Mouse (Mus musculus) frontal cortex, adult 2 months (tissue): Measurements from ENCODE around the gene AY761185. TPM values are rescaled to one million over a fixed set of nuclear protein-coding genes. Genes with fewer than 3 reads are reported as not detected.
"Not testable (repeated sequence)": the region's sequence is repeated elsewhere in the genome, so short reads cannot be mapped to it uniquely, and the experiment has no call there.

ENCODE experiments used
- DNase-seq, 2 experiments: peaks; one replicate each; pipeline ENCODE4 v3.0.0; 2022; ENCODE audit warnings: low spot score in 1 of 2; ENCODE audit errors: extremely low spot score in 1 of 2
- polyA plus RNA-seq: library from polyadenylated mRNA; depleted of rRNA; stranded (reverse); fragments of >200 nt; gene quantifications from 2 replicates; pipeline ENCODE4 v1.2.3, GENCODE M21; 2012; rRNA removed

Gene AY761185
- not detected in 2 replicates for polyA plus RNA-seq

- no peak for DNase-seq
Observed at GRCm38 (mm10) chr8:20944610-20945009, at the start of gene AY761185. Gene AY761185 (minus strand): TSS chr8:20944710.

GRCm38 (mm10) chr8:20994042-20994441 is 49.5 kb upstream of the AY761185 start:
- not testable (repeated sequence) for DNase-seq

DNA sequence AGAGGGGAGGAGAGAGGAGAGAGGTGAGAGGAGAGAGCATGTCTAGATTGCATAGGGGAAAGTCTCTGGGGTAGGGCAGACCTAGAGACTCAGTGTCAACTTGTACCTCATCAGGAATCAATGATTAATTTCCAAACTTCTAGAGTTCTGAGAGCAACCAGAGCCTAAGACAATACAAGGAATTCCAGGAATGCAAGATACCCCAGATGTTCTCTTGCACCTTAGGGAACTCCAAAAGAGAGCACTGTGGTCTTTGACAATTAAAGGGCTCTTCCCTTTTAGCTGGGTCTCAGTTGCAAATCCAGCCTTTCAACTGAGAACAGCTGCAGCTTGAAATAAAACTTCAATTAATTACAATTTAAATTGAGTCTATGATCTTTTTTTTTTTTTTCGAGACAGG is 35.3 kb upstream of the AY761185 start:
- DNase-seq = no peak

- no peak for DNase-seq
Observed at GRCm38 (mm10) chr8:20964531-20964930, 20.0 kb upstream of the AY761185 start.

GRCm38 (mm10) chr8:20921971-20922370 is 22.5 kb downstream of the AY761185 start, which contains the start of gene Gm6040:
Gene Gm6040 (minus strand): TSS chr8:20922071.
- peak in 1 of 2 experiments; percentile 2 for DNase-seq

DNA sequence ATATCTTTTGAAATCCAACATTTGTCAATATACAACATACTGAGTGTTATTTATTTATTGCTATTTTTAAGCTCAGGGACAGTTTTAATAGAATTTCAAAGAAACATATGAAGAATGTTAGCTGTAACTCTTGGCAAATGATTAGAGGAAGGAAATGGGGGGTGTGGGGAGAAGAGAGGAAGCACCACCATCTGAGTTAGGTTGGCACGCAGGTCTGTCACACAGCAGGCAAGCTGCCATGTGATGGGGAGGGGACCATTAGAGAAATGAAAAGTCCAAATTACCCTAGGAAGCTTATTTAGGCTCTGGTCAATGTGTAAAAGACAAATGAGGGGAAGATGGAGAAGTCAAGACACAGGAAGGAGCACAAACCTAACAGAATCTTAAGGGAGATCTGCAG is 32.2 kb downstream of the AY761185 start:
- DNase-seq = no peak

- no peak for DNase-seq
Observed at GRCm38 (mm10) chr8:20908256-20908655, 36.3 kb downstream of the AY761185 start.

DNA sequence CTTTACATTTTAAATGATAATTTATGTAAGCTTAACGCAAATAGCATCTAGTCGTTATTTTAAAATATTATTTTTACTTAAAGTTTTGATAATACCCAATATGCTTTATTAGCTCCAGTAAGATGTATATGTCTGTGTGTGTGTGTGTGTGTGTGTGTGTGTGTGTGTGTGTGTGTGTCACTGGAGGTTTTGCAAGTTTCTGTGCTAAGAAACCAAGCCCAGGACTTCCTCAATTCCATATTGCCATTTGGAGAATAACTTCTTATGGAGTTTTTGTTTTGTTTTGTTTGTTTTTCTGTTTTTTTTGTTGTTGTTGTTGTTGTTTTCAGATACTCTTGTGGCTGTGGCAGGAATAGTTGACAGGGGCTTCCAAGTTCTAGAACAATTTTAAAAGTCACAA is 37.4 kb downstream of the AY761185 start:
- DNase-seq = no peak

DNA sequence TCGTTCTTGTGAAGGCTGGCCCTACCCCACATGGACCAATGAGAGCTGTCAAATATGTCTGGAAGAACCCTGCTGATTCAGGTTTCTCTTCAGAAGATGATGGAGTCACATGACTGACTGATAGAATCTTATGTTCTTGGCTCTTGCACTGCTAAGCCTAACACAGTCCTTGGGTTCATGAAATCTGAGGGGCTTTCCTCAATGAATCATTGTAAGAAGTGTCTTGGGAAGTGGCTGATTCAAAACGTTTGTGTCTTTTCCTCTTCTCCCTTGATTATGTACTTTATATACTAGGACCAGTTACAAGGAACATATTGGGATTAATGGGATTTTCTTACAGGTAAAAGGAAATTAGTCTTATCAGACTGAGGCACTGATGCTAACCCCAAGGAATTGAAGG is 42.0 kb downstream of the AY761185 start, which contains the start of gene Gm15056:
TSS of gene Gm15056 (minus strand) at position 101 of the 400 bp plus-strand sequence.
- no peak for DNase-seq

Other genes with a start within 250 kb of the AY761185 start
- gene Defb33, start 52.0 kb downstream of the AY761185 start, polyA plus RNA-seq = not detected in 2 replicates
- not detected in 2 replicates for gene Gm15056, start 42.1 kb downstream of the AY761185 start, polyA plus RNA-seq
- not detected in 2 replicates for gene Gm6040, start 22.6 kb downstream of the AY761185 start, polyA plus RNA-seq
- gene Defa21, start 80.8 kb upstream of the AY761185 start, polyA plus RNA-seq = not detected in 2 replicates
- gene Defa23, start 110.3 kb upstream of the AY761185 start, polyA plus RNA-seq = not detected in 2 replicates
- not detected in 2 replicates for gene Defa35, start 120.3 kb upstream of the AY761185 start, polyA plus RNA-seq
- gene Defa25, start 139.7 kb upstream of the AY761185 start, polyA plus RNA-seq = not detected in 2 replicates
- gene Gm14851, start 151.3 kb upstream of the AY761185 start, polyA plus RNA-seq = not detected in 2 replicates
- gene Defa30, start 189.9 kb upstream of the AY761185 start, polyA plus RNA-seq = not detected in 2 replicates
- not detected in 2 replicates for gene Defa22, start 217.6 kb upstream of the AY761185 start, polyA plus RNA-seq
- not detected in 2 replicates for gene Defa31, start 246.9 kb upstream of the AY761185 start, polyA plus RNA-seq